Mouse (Mus musculus): ENCODE data around the gene Nfia.

Nfia gene

GRCm38 (mm10) chr4:97816001-97816400 lies 43.5 kb downstream of the Nfia start:
- DNase-seq (ENCODE audit: low spot score in 2 of 2) = no peak

GRCm38 (mm10) chr4:97816753-97817152 lies 44.2 kb downstream of the Nfia start:
- no peak for DNase-seq (ENCODE audit: low spot score in 2 of 2)

GRCm38 (mm10) chr4:97817741-97818140 lies 45.2 kb downstream of the Nfia start:
- DNase-seq (ENCODE audit: low spot score in 2 of 2) = no peak

GRCm38 (mm10) chr4:97818498-97818897 lies 46.0 kb downstream of the Nfia start:
- no peak for DNase-seq (ENCODE audit: low spot score in 2 of 2)

GRCm38 (mm10) chr4:97819101-97819500 lies 46.6 kb downstream of the Nfia start:
- DNase-seq (ENCODE audit: low spot score in 2 of 2) = no peak

- no peak for DNase-seq (ENCODE audit: low spot score in 2 of 2)
Measured at GRCm38 (mm10) chr4:97820474-97821259, 48.1 kb downstream of the Nfia start.

- DNase-seq (ENCODE audit: low spot score in 2 of 2) = no peak
Measured at GRCm38 (mm10) chr4:97821556-97822251, 49.2 kb downstream of the Nfia start.

GRCm38 (mm10) chr4:97823512-97823911 lies 51.0 kb downstream of the Nfia start:
- DNase-seq (ENCODE audit: low spot score in 2 of 2) = no peak

GRCm38 (mm10) chr4:97824451-97824850 lies 51.9 kb downstream of the Nfia start:
- DNase-seq (ENCODE audit: low spot score in 2 of 2) = no peak

GRCm38 (mm10) chr4:97825432-97825831 lies 52.9 kb downstream of the Nfia start:
- DNase-seq (ENCODE audit: low spot score in 2 of 2) = no peak

GRCm38 (mm10) chr4:97825841-97826240 lies 53.3 kb downstream of the Nfia start:
- no peak for DNase-seq (ENCODE audit: low spot score in 2 of 2)

- DNase-seq (ENCODE audit: low spot score in 2 of 2) = no peak
Measured at GRCm38 (mm10) chr4:97827115-97827514, 54.6 kb downstream of the Nfia start.

GRCm38 (mm10) chr4:97828579-97828978 lies 56.0 kb downstream of the Nfia start:
- no peak for DNase-seq (ENCODE audit: low spot score in 2 of 2)

GRCm38 (mm10) chr4:97829336-97830050 lies 57.0 kb downstream of the Nfia start:
- DNase-seq (ENCODE audit: low spot score in 2 of 2) = no peak

GRCm38 (mm10) chr4:97830051-97830853 lies 57.7 kb downstream of the Nfia start:
- no peak for DNase-seq (ENCODE audit: low spot score in 2 of 2)

- no peak for DNase-seq (ENCODE audit: low spot score in 2 of 2)
Measured at GRCm38 (mm10) chr4:97830935-97831608, 58.5 kb downstream of the Nfia start.

GRCm38 (mm10) chr4:97831611-97832278 lies 59.2 kb downstream of the Nfia start:
- no peak for DNase-seq (ENCODE audit: low spot score in 2 of 2)

- DNase-seq (ENCODE audit: low spot score in 2 of 2) = no peak
Measured at GRCm38 (mm10) chr4:97832279-97832640, 59.7 kb downstream of the Nfia start.

- DNase-seq (ENCODE audit: low spot score in 2 of 2) = no peak
Measured at GRCm38 (mm10) chr4:97836812-97837211, 64.3 kb downstream of the Nfia start.

- DNase-seq (ENCODE audit: low spot score in 2 of 2) = no peak
Measured at GRCm38 (mm10) chr4:97837724-97838123, 65.2 kb downstream of the Nfia start.

- no peak for DNase-seq (ENCODE audit: low spot score in 2 of 2)
Measured at GRCm38 (mm10) chr4:97838651-97839050, 66.1 kb downstream of the Nfia start.

Measured in frontal cortex, postnatal 36 days (tissue).